ENCODE assay signal across 9 mouse cellular contexts in the genomic region with DNA sequence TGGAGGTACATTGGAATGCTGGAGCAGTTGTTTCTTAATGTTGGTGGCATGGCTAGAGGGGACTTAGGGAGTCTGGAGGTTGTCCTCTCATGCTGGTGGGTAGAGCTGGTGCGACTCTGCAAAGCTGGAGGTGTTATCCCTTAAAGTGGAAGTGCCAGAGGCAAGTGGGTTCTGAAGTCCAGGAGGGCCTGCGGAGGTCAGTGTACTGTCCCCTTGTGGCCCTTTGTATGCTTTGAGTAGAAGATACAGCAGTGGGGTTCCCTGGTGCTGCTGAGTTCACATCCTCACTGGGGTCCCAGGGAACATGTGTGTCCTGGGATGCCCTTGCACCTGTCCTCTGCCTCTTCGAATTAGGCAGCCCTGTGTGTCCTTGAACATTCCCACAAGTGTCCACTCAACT. TPM values are rescaled to one million over a fixed set of nuclear protein-coding genes. Genes with fewer than 3 reads are reported as not detected.
A peak's percentile ranks its signal among the peaks of the same experiment; 100 is the strongest.
DNase-seq lines count a peak whose midpoint lies in the region; ATAC-seq and TF ChIP-seq lines count a peak whose summit lies in the region.
"Had no signal": no experiment of that assay in that cellular context is flagged by ENCODE, and none has a peak within 500 bp of the region (broad histone marks: within the 10 kb centered on the region; RNA-seq: fewer than 3 reads in every experiment).

No protein-coding gene starts in this region.

- peak overlapping the region; percentile 83 for H3K4me2 ChIP-seq in embryonic facial prominence, embryonic 14.5 days (ENCODE audit: low read depth, low read length)
- H3K4me2 ChIP-seq in intestine, postnatal 0 days (replicated peaks; ENCODE audit: low read depth) = peak overlapping the region; percentile 87
- peak overlapping the region; percentile 93 for H3K4me2 ChIP-seq in neural tube, embryonic 12.5 days (replicated peaks)

- H3K9ac ChIP-seq in embryonic facial prominence, embryonic 14.5 days (ENCODE audit: low read depth, low read length) = peak overlapping the region; percentile 93
- peak overlapping the region; percentile 91 for H3K9ac ChIP-seq in intestine, postnatal 0 days (ENCODE audit: low read depth, low read length)
- peak overlapping the region; percentile 98 for H3K9ac ChIP-seq in neural tube, embryonic 12.5 days

- no peaks in the 10 kb centered on the region for H3K36me3 ChIP-seq in embryonic facial prominence, embryonic 14.5 days (ENCODE audit: control insufficient read depth, insufficient read depth, low read length)
- H3K36me3 ChIP-seq in intestine, postnatal 0 days (ENCODE audit: control insufficient read depth, insufficient read depth) = no peaks in the 10 kb centered on the region
- no peaks in the 10 kb centered on the region for H3K36me3 ChIP-seq in neural tube, embryonic 12.5 days

- 26% methylated on average over 3 of the region's 3 CpGs for WGBS in embryonic facial prominence, embryonic 14.5 days
- 24% methylated on average over 3 of the region's 3 CpGs for WGBS in intestine, postnatal 0 days
- 37% methylated on average over 3 of the region's 3 CpGs for WGBS in neural tube, embryonic 12.5 days

- DNase-seq in layer of hippocampus, adult 2 months (ENCODE audit: low spot score in 2 of 2) = no peak
- no peak for DNase-seq in layer of hippocampus, adult 11-12 months (ENCODE audit: low spot score)
- DNase-seq in embryonic facial prominence, embryonic 14.5 days (ENCODE audit: low spot score) = no peak
- DNase-seq in right cerebral cortex, postnatal 14 days = no peak
- no peak for DNase-seq in cerebellum, adult 11-12 months
- no peak for DNase-seq in thymus, postnatal 25 days
- DNase-seq: lung, postnatal 36 days had no signal

- no peak for ATAC-seq in embryonic facial prominence, embryonic 14.5 days (ENCODE audit: low read depth)
- no peak for ATAC-seq in intestine, postnatal 0 days
- ATAC-seq in neural tube, embryonic 12.5 days (ENCODE audit: low FRiP score, low read depth) = no peak

- peak overlapping the region; percentile 95 for H3K27ac ChIP-seq in layer of hippocampus, adult 2 months
- H3K27ac ChIP-seq in embryonic facial prominence, embryonic 14.5 days (replicated peaks; ENCODE audit: low read depth, low read length) = no peak overlapping the region
- no peak overlapping the region; the same call in 1 of the 2 replicates for H3K27ac ChIP-seq in intestine, postnatal 0 days (ENCODE audit: low read depth, low read length)
- no peak overlapping the region for H3K27ac ChIP-seq in neural tube, embryonic 12.5 days

- no peaks in the 10 kb centered on the region for H3K27me3 ChIP-seq in embryonic facial prominence, embryonic 14.5 days (replicated peaks; ENCODE audit: control insufficient read depth, insufficient read depth, low read length)
- no peaks in the 10 kb centered on the region for H3K27me3 ChIP-seq in intestine, postnatal 0 days (replicated peaks; ENCODE audit: control insufficient read depth, insufficient read depth, low read length)
- no peaks in the 10 kb centered on the region for H3K27me3 ChIP-seq in neural tube, embryonic 12.5 days (replicated peaks)

- H3K9me3 ChIP-seq in embryonic facial prominence, embryonic 14.5 days (ENCODE audit: control insufficient read depth, low read length) = no peaks in the 10 kb centered on the region
- H3K9me3 ChIP-seq in intestine, postnatal 0 days (ENCODE audit: control insufficient read depth) = no peaks in the 10 kb centered on the region
- no peaks in the 10 kb centered on the region for H3K9me3 ChIP-seq in neural tube, embryonic 12.5 days

- no peak; the same call in 1 of the 2 replicates for TF ChIP-seq CTCF in layer of hippocampus, adult 2 months (conservative IDR thresholded peaks at IDR 0.05)
- TF ChIP-seq CTCF in intestine, postnatal 0 days (IDR thresholded peaks at IDR 0.05; ENCODE audit: low read depth) = peak; percentile 50

- peak overlapping the region; percentile 70 for H3K4me3 ChIP-seq in layer of hippocampus, adult 2 months
- H3K4me3 ChIP-seq in embryonic facial prominence, embryonic 14.5 days (ENCODE audit: low read depth, low read length) = peak overlapping the region; percentile 86
- peak overlapping the region; percentile 99 for H3K4me3 ChIP-seq in intestine, postnatal 0 days (ENCODE audit: low read depth, low read length)
- peak overlapping the region; percentile 99 for H3K4me3 ChIP-seq in neural tube, embryonic 12.5 days

- peaks cover 32% of the 10 kb centered on the region for H3K4me1 ChIP-seq in embryonic facial prominence, embryonic 14.5 days (ENCODE audit: control insufficient read depth, insufficient read depth, low read length)
- peaks cover 6% of the 10 kb centered on the region for H3K4me1 ChIP-seq in intestine, postnatal 0 days (replicated peaks; ENCODE audit: control insufficient read depth, insufficient read depth, low read length)
- H3K4me1 ChIP-seq in neural tube, embryonic 12.5 days = peaks cover 50% of the 10 kb centered on the region

RNA-seq across cellular contexts. Expression of a gene that starts 1.1 kb away (rescaled TPM):
- 10 to 100 TPM; 52.0 to 63.6 TPM for total RNA-seq in layer of hippocampus, adult 2 months (2021)
- polyA plus RNA-seq in embryonic facial prominence, embryonic 14.5 days (2014; fragmentation: Nextera tagmentation; extraction: Ambion mirVana) = 20.7 and 21.5 TPM in 2 replicates
- polyA plus RNA-seq in intestine, postnatal 0 days (2015; fragmentation: Nextera tagmentation; extraction: Ambion mirVana) = 6.2 and 7.6 TPM in 2 replicates
- 26.3 and 26.5 TPM in 2 replicates for polyA plus RNA-seq in neural tube, embryonic 12.5 days (2016; fragmentation: Nextera tagmentation; extraction: Ambion mirVana)

RNA-seq across cellular contexts. Expression of a gene that starts 14.0 kb away (rescaled TPM):
- 100 to 1,000 TPM; 145 to 153 TPM for total RNA-seq in layer of hippocampus, adult 2 months (2021)
- 67.6 and 75.8 TPM in 2 replicates for polyA plus RNA-seq in embryonic facial prominence, embryonic 14.5 days (2014; fragmentation: Nextera tagmentation; extraction: Ambion mirVana)
- polyA plus RNA-seq in intestine, postnatal 0 days (2015; fragmentation: Nextera tagmentation; extraction: Ambion mirVana) = 41.3 and 49.5 TPM in 2 replicates
- 93.9 and 95.1 TPM in 2 replicates for polyA plus RNA-seq in neural tube, embryonic 12.5 days (2016; fragmentation: Nextera tagmentation; extraction: Ambion mirVana)

RNA-seq across cellular contexts. Expression of a gene that starts 41.9 kb away (rescaled TPM):
- 10 to 100 TPM; 51.7 to 55.1 TPM for total RNA-seq in layer of hippocampus, adult 2 months (2021)
- polyA plus RNA-seq in embryonic facial prominence, embryonic 14.5 days (2014; fragmentation: Nextera tagmentation; extraction: Ambion mirVana) = 69.6 TPM in 2 replicates
- polyA plus RNA-seq in intestine, postnatal 0 days (2015; fragmentation: Nextera tagmentation; extraction: Ambion mirVana) = 35.5 and 39.0 TPM in 2 replicates
- polyA plus RNA-seq in neural tube, embryonic 12.5 days (2016; fragmentation: Nextera tagmentation; extraction: Ambion mirVana) = 66.8 and 72.4 TPM in 2 replicates

RNA-seq across cellular contexts. Expression of a gene that starts 42.3 kb away (rescaled TPM):
- 10 to 100 TPM; 68.4 to 76.3 TPM for total RNA-seq in layer of hippocampus, adult 2 months (2021)
- 102 and 111 TPM in 2 replicates for polyA plus RNA-seq in embryonic facial prominence, embryonic 14.5 days (2014; fragmentation: Nextera tagmentation; extraction: Ambion mirVana)
- polyA plus RNA-seq in intestine, postnatal 0 days (2015; fragmentation: Nextera tagmentation; extraction: Ambion mirVana) = 60.9 and 61.8 TPM in 2 replicates
- polyA plus RNA-seq in neural tube, embryonic 12.5 days (2016; fragmentation: Nextera tagmentation; extraction: Ambion mirVana) = 155 TPM in 2 replicates

RNA-seq across cellular contexts. Expression of a gene that starts 48.9 kb away (rescaled TPM):
- total RNA-seq in layer of hippocampus, adult 2 months (2021) = 1 to 10 TPM; 2.7 to 5.3 TPM
- polyA plus RNA-seq in embryonic facial prominence, embryonic 14.5 days (2014; fragmentation: Nextera tagmentation; extraction: Ambion mirVana) = 0.13 TPM in 1 of 2 replicates, not detected in the other
- not detected in 2 replicates for polyA plus RNA-seq in intestine, postnatal 0 days (2015; fragmentation: Nextera tagmentation; extraction: Ambion mirVana)
- polyA plus RNA-seq in neural tube, embryonic 12.5 days (2016; fragmentation: Nextera tagmentation; extraction: Ambion mirVana) = not detected in 2 replicates
